Comparison of ENCODE assay signal across 9 mouse cellular contexts in genomic region chr15:25026786-25027461, GRCm38 (mm10).
DNase-seq lines count a peak whose midpoint lies in the region; ATAC-seq and TF ChIP-seq lines count a peak whose summit lies in the region.
"Had no signal": no experiment of that assay in that cellular context is flagged by ENCODE, and none has a peak within 500 bp of the region (broad histone marks: within the 10 kb centered on the region; RNA-seq: fewer than 3 reads in every experiment).

No protein-coding gene starts in this region.

- H3K27me3 ChIP-seq in hindbrain, embryonic 11.5 days (ENCODE audit: control insufficient read depth, insufficient read depth, low read length): no peaks in the 10 kb centered on the region
- no peaks in the 10 kb centered on the region for H3K27me3 ChIP-seq in limb, embryonic 12.5 days

- no peak overlapping the region for H3K9ac ChIP-seq in ES-E14 (ENCODE audit: insufficient read depth, low read depth, low read length, poor library complexity, severe bottlenecking)
- H3K9ac ChIP-seq in hindbrain, embryonic 11.5 days (ENCODE audit: low read depth, low read length): peak overlapping the region; percentile 42
- no peak overlapping the region for H3K9ac ChIP-seq in limb, embryonic 12.5 days (replicated peaks)

- in situ Hi-C loops in ES-E14 (cut with MboI; ENCODE audit: low sequenced_read_pairs in 2 of 2, unreplicated experiment in 2 of 2): no loop called here

- no peaks in the 10 kb centered on the region for H3K36me3 ChIP-seq in ES-E14 (ENCODE audit: control insufficient read depth, insufficient read depth, low read length, poor library complexity, severe bottlenecking)
- H3K36me3 ChIP-seq in hindbrain, embryonic 11.5 days (ENCODE audit: control insufficient read depth, insufficient read depth, low read length): no peaks in the 10 kb centered on the region
- no peaks in the 10 kb centered on the region for H3K36me3 ChIP-seq in limb, embryonic 12.5 days

- peak overlapping the region; percentile 42 for H3K4me2 ChIP-seq in hindbrain, embryonic 11.5 days (replicated peaks; ENCODE audit: low read depth, low read length)
- H3K4me2 ChIP-seq in limb, embryonic 12.5 days: peak overlapping the region; percentile 40

- no peak overlapping the region for H3K4me3 ChIP-seq in ES-E14 (ENCODE audit: insufficient read depth in 1 of 2, low read depth in 1 of 2, low read length in 2 of 2, poor library complexity in 1 of 2, severe bottlenecking in 1 of 2)
- H3K4me3 ChIP-seq in hindbrain, embryonic 11.5 days (ENCODE audit: low read depth, low read length): peak overlapping the region; percentile 28
- peak overlapping the region; percentile 19; the same call in 1 of the 2 replicates for H3K4me3 ChIP-seq in limb, embryonic 12.5 days (replicated peaks)

- no peak overlapping the region for H3K27ac ChIP-seq in ES-E14 (ENCODE audit: insufficient read depth, low read depth, low read length, poor library complexity, severe bottlenecking)
- H3K27ac ChIP-seq in hindbrain, embryonic 11.5 days (ENCODE audit: low read depth, low read length): peak overlapping the region; percentile 83
- H3K27ac ChIP-seq in limb, embryonic 12.5 days: no peak overlapping the region
- H3K27ac ChIP-seq: macrophage had no signal

- H3K9me3 ChIP-seq in ES-E14 (ENCODE audit: control insufficient read depth, insufficient read depth, low read depth, low read length): no peaks in the 10 kb centered on the region
- no peaks in the 10 kb centered on the region for H3K9me3 ChIP-seq in hindbrain, embryonic 11.5 days (ENCODE audit: control insufficient read depth, low read length)
- no peaks in the 10 kb centered on the region for H3K9me3 ChIP-seq in limb, embryonic 12.5 days

- 4% methylated on average over 15 of the region's 15 CpGs for WGBS in hindbrain, embryonic 11.5 days
- 8% methylated on average over 15 of the region's 15 CpGs for WGBS in limb, embryonic 12.5 days

- peak; percentile 84 for ATAC-seq in hindbrain, embryonic 11.5 days (ENCODE audit: low FRiP score)
- ATAC-seq in limb, embryonic 12.5 days (ENCODE audit: insufficient number of reproducible peaks, insufficient read depth, low FRiP score, low TSS enrichment, low read depth): no peak

- H3K4me1 ChIP-seq in ES-E14 (ENCODE audit: control insufficient read depth in 2 of 2, insufficient read depth in 2 of 2, low read length in 2 of 2, poor library complexity in 1 of 2): peaks cover 0 to 6% of the 10 kb centered on the region in 2 experiments; a peak in 1 of 4 replicates
- H3K4me1 ChIP-seq in hindbrain, embryonic 11.5 days (replicated peaks; ENCODE audit: control insufficient read depth, insufficient read depth, low read length): peaks cover 6% of the 10 kb centered on the region
- 0 out of 2 replicates have a peak, but pooled peaks cover 6% of the 10 kb centered on the region for H3K4me1 ChIP-seq in limb, embryonic 12.5 days (replicated peaks)

- peak; percentile 68 to 83 for DNase-seq in cerebellum, postnatal 10 days
- no peak for DNase-seq in cerebellum, adult 11-12 months
- DNase-seq in ES-E14 (ENCODE audit: low read depth, low spot score): peak; percentile 43
- peak; percentile 71 for DNase-seq in hindbrain, embryonic 11.5 days (ENCODE audit: low spot score)
- DNase-seq in right cerebral cortex, postnatal 4 days: peak; percentile 29
- DNase-seq in c-Kit-positive CD71-positive TER-119-positive erythroid progenitor cells, embryonic 14.5 days (ENCODE audit: low spot score): no peak
- DNase-seq in gastrocnemius, postnatal 4 days (ENCODE audit: low spot score in 2 of 2): no peak

TF ChIP-seq in ES-E14, 5 proteins besides CTCF, POLR2A, EP300 and RAD21:
- TF ChIP-seq ZNF384 (IDR thresholded peaks at IDR 0.05; ENCODE audit: low read depth, low read length): no peak

Comparison
In these comparisons a context has a peak if more than half of its experiments do, and no peak if none do; other contexts are left out.
1. DNase-seq: peak in cerebellum, postnatal 10 days (2 of 2), ES-E14 (single experiment), hindbrain, embryonic 11.5 days (single experiment) and right cerebral cortex, postnatal 4 days (single experiment); none in cerebellum, adult 11-12 months (single experiment), c-Kit-positive CD71-positive TER-119-positive erythroid progenitor cells, embryonic 14.5 days (single experiment) and gastrocnemius, postnatal 4 days (0 of 2).
2. H3K4me3 ChIP-seq: peak in hindbrain, embryonic 11.5 days (single experiment) and limb, embryonic 12.5 days (single experiment); none in ES-E14 (0 of 2).